In the genomic region with DNA sequence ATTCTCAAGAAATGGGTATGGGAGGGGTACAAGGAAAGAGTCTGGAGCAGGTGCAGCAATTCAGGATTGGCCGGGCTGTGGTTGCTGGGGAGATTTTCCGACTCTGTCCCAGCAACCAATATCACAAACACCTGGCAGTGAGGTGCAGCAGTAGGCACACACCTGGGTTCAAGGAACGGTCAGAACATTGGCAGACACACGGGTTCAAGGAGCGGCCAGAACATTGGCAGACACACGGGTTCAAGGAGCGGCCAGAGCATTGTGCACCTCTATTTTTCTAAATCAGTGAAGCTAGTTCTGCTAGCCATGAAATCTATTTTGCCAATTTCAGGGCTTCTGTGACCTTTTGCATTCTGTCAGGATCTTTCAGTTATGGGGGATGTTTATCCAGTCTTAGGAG, we compare ENCODE assay signal across 6 mouse cellular contexts. TPM values are rescaled to one million over a fixed set of nuclear protein-coding genes. Genes with fewer than 3 reads are reported as not detected.
DNase-seq lines count a peak whose midpoint lies in the region; TF ChIP-seq lines count a peak whose summit lies in the region.
"Not testable (repeated sequence)": the region's sequence is repeated elsewhere in the genome, so short reads cannot be mapped to it uniquely, and the experiment has no call there.

No protein-coding gene starts in this region.

- peak; percentile 65 for DNase-seq in kidney, adult 2 months
- peak; percentile 65 for DNase-seq in kidney, adult 9 months
- peak; percentile 79 for DNase-seq in liver, adult 2 months (ENCODE audit: extremely low read depth, low read depth, low spot score)
- peak; percentile 6 for DNase-seq in lung, postnatal 36 days
- DNase-seq in ovary, postnatal 36 days (ENCODE audit: low spot score), result peak; percentile 11

- not testable (repeated sequence) for H3K9ac ChIP-seq in liver, adult 2 months (ENCODE audit: low read depth, low read length)

- not testable (repeated sequence) for H3K4me1 ChIP-seq in kidney, adult 2 months (ENCODE audit: control insufficient read depth, insufficient read depth, low read length); liver, adult 2 months (ENCODE audit: control insufficient read depth, insufficient read depth, low read length); small intestine, adult 2 months (ENCODE audit: control insufficient read depth, insufficient read depth, insufficient read length, low read length)

- not testable (repeated sequence) for TF ChIP-seq POLR2A in kidney, adult 2 months (IDR thresholded peaks at IDR 0.05; ENCODE audit: low read depth, low read length); liver, adult 2 months (IDR thresholded peaks at IDR 0.05; ENCODE audit: extremely low read depth, insufficient read depth, low read length); small intestine, adult 2 months (IDR thresholded peaks at IDR 0.05; ENCODE audit: low read depth, low read length)

- not testable (repeated sequence) for H3K27me3 ChIP-seq in kidney, adult 2 months (replicated peaks; ENCODE audit: control insufficient read depth, insufficient read depth, low read length); liver, adult 2 months (ENCODE audit: control insufficient read depth, insufficient read depth, low read length); small intestine, adult 2 months (ENCODE audit: control insufficient read depth, insufficient read depth, low read length)

- 71% methylated on average over 7 of the region's 7 CpGs for WGBS in kidney, adult 2 months
- 37% methylated on average over 7 of the region's 7 CpGs for WGBS in liver, adult 2 months
- WGBS in small intestine, adult 2 months, result 36% methylated on average over 7 of the region's 7 CpGs

- H3K36me3 ChIP-seq in kidney, adult 2 months (ENCODE audit: control insufficient read depth, insufficient read depth, low read length); liver, adult 2 months (ENCODE audit: control insufficient read depth, insufficient read depth, low read length); small intestine, adult 2 months (ENCODE audit: control insufficient read depth, insufficient read depth, low read length): not testable (repeated sequence)

- TF ChIP-seq CTCF in kidney, adult 2 months (conservative IDR thresholded peaks at IDR 0.05; ENCODE audit: insufficient read depth, insufficient read length, low read depth, low read length); liver, adult 2 months (IDR thresholded peaks at IDR 0.05; ENCODE audit: low read depth, low read length); small intestine, adult 2 months (IDR thresholded peaks at IDR 0.05; ENCODE audit: extremely low read depth, insufficient read length, insufficient replicate concordance, low read depth, low read length): not testable (repeated sequence)

- H3K79me2 ChIP-seq in liver, adult 2 months (ENCODE audit: control insufficient read depth, insufficient read depth, low read length), result not testable (repeated sequence)

- H3K27ac ChIP-seq in kidney, adult 2 months (ENCODE audit: insufficient read depth, low read depth, low read length); liver, adult 2 months (replicated peaks; ENCODE audit: insufficient read depth, low read depth, low read length): not testable (repeated sequence)
- H3K27ac ChIP-seq in small intestine, adult 2 months (ENCODE audit: insufficient read depth, low read depth, low read length), result peak overlapping the region; percentile 83

- not testable (repeated sequence) for H3K4me3 ChIP-seq in kidney, adult 2 months (ENCODE audit: insufficient read depth, low read depth, low read length); liver, adult 2 months (ENCODE audit: insufficient read depth, low read depth, low read length); small intestine, adult 2 months (ENCODE audit: low read depth, low read length)

RNA-seq across cellular contexts. Expression of a gene that starts 32.0 kb away (rescaled TPM):
- polyA plus RNA-seq in kidney, adult 2 months (2012; rRNA removed), result 12.3 and 16.9 TPM in 2 replicates
- total RNA-seq in liver, adult 2 months (2014; rRNA removed), result 5.0 and 7.0 TPM in 2 replicates
- 4.8 and 5.8 TPM in 2 replicates for polyA plus RNA-seq in liver, adult 2 months (2012; rRNA removed)
- polyA plus RNA-seq in small intestine, adult 2 months (2012; rRNA removed), result 4.4 and 5.5 TPM in 2 replicates

RNA-seq across cellular contexts. Expression of a gene that starts 59.0 kb away (rescaled TPM):
- 24.7 and 25.7 TPM in 2 replicates for polyA plus RNA-seq in kidney, adult 2 months (2012; rRNA removed)
- 14.5 and 18.3 TPM in 2 replicates for total RNA-seq in liver, adult 2 months (2014; rRNA removed)
- 12.4 and 13.6 TPM in 2 replicates for polyA plus RNA-seq in liver, adult 2 months (2012; rRNA removed)
- 10.6 and 20.6 TPM in 2 replicates for polyA plus RNA-seq in small intestine, adult 2 months (2012; rRNA removed)

RNA-seq across cellular contexts. Expression of a gene that starts 59.2 kb away (rescaled TPM):
- polyA plus RNA-seq in kidney, adult 2 months (2012; rRNA removed), result 17.1 and 18.6 TPM in 2 replicates
- 1.5 and 1.9 TPM in 2 replicates for total RNA-seq in liver, adult 2 months (2014; rRNA removed)
- 1.3 and 1.7 TPM in 2 replicates for polyA plus RNA-seq in liver, adult 2 months (2012; rRNA removed)
- 1.5 TPM in 2 replicates for polyA plus RNA-seq in small intestine, adult 2 months (2012; rRNA removed)

Comparison
In these comparisons a context has a peak if more than half of its experiments do, and no peak if none do; other contexts are left out.
1. DNase-seq: peak in every context shown above with its lines; median percentile 79 in liver, adult 2 months; 65 in kidney, adult 2 months; 65 in kidney, adult 9 months; 11 in ovary, postnatal 36 days; 6 in lung, postnatal 36 days.